Mouse (Mus musculus): ENCODE measurements around the gene Cdkal1.

GRCm38 (mm10) chr13:29390025-29390424 is 465.4 kb downstream of the Cdkal1 start:
- TF ChIP-seq POLR2A (IDR thresholded peaks at IDR 0.05; ENCODE audit: borderline replicate concordance, control insufficient read depth, low read depth, low read length) (no peak), CTCF (IDR thresholded peaks at IDR 0.05; ENCODE audit: control insufficient read depth, insufficient read depth, low read length) (no peak)
